Mouse (Mus musculus): Measurements from ENCODE around the gene Fbxw17. TPM values are rescaled to one million over a fixed set of nuclear protein-coding genes. Genes with fewer than 3 reads are reported as not detected.
"Not testable (repeated sequence)": the region's sequence is repeated elsewhere in the genome, so short reads cannot be mapped to it uniquely, and the experiment has no call there.

The Fbxw17 gene
- polyA plus RNA-seq, 1 experiment from 2014 or later = 26.5 TPM

DNA sequence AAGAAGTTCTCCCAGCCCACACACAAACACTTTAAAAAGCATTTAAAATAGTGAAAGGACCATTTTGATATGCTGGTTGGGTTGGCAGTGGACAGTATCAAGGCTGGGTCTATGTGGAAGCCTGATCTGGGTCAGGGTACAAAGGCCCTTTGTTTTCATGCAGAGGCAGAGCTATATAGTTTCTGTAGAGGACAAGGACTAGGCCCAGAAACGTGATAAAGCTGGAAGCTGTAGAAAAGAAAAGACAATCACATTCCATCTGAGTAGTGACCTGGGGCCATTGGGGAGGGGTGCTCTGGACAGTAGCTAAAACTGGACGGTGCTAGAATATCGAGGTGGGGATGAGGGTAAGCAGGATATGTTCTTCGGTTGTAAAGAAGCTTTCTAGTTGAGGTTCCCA lies 27.6 kb downstream of the Fbxw17 start:
- Histone ChIP-seq H3K27me3 (ENCODE audit: control insufficient read depth, insufficient read depth, low read length) (no peaks in the 10 kb centered on the region), H3K36me3 (ENCODE audit: control insufficient read depth, insufficient read depth, low read length) (no peaks in the 10 kb centered on the region), H3K4me3 (ENCODE audit: low read depth, low read length) (no peak overlapping the region), H3K9ac (ENCODE audit: low read length) (no peak overlapping the region), H3K27ac (replicated peaks; ENCODE audit: low read depth, low read length) (no peak overlapping the region), H3K9me3 (ENCODE audit: control insufficient read depth, low read length) (no peaks in the 10 kb centered on the region), H3K4me2 (ENCODE audit: low read depth, severe bottlenecking) (no peak overlapping the region), H3K4me1 (ENCODE audit: control insufficient read depth, insufficient read depth, low read length) (no peaks in the 10 kb centered on the region)
- WGBS = 83% methylated on average over 4 of the region's 4 CpGs
- DNase-seq (ENCODE audit: low spot score) = no peak
- no peak for ATAC-seq (ENCODE audit: insufficient number of reproducible peaks, low FRiP score, low TSS enrichment, low read depth)

DNA sequence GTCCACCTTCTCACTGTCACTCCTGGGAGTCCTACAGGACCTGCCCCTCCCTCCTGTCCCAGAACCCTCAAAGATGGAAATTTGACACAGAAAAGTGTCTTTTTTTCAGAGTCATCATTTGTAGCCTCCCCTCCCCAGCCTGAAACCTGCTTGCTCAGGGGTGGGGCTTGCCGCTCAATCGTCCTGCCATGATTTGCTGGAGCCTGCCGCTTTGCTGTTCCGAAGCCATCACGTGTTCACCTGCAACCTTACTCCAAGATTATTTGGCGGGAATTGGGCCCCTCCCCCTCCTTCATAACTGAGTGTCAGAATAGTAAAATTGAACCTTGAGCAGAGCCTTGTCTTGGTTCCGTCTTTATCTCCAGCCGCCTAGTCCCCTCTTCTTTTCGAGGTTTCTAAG lies 34.6 kb downstream of the Fbxw17 start:
- WGBS = 75% methylated on average over 9 of the region's 9 CpGs
- not testable (repeated sequence) for H3K9ac ChIP-seq (ENCODE audit: low read length); H3K27ac ChIP-seq (replicated peaks; ENCODE audit: low read depth, low read length); H3K36me3 ChIP-seq (ENCODE audit: control insufficient read depth, insufficient read depth, low read length); DNase-seq (ENCODE audit: low spot score); H3K27me3 ChIP-seq (ENCODE audit: control insufficient read depth, insufficient read depth, low read length); H3K4me1 ChIP-seq (ENCODE audit: control insufficient read depth, insufficient read depth, low read length); ATAC-seq (ENCODE audit: insufficient number of reproducible peaks, low FRiP score, low TSS enrichment, low read depth); H3K4me3 ChIP-seq (ENCODE audit: low read depth, low read length); H3K9me3 ChIP-seq (ENCODE audit: control insufficient read depth, low read length); H3K4me2 ChIP-seq (ENCODE audit: low read depth, severe bottlenecking)

DNA sequence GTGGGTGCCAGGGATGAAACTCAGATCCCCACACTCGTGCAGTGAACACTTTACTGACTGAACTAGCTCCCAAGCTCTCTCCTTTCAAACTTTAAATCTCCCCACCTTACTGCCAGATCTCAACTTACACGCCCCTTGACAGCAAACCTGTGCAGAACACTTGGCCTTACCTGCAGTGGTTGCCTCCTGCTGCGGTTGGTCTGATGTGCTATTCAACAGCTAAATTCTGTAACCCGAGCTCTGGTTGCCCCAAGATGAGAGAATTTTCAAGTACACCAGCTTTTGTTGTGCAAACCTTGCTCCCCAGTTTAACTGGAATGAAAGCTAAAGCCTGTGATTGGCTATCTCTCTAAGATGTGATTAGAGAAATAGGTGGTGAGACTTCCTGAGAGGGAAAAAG lies 35.8 kb downstream of the Fbxw17 start:
- WGBS = 22% methylated on average over 4 of the region's 4 CpGs
- DNase-seq (ENCODE audit: low spot score) = no peak
- no peak for ATAC-seq (ENCODE audit: insufficient number of reproducible peaks, low FRiP score, low TSS enrichment, low read depth)

DNA sequence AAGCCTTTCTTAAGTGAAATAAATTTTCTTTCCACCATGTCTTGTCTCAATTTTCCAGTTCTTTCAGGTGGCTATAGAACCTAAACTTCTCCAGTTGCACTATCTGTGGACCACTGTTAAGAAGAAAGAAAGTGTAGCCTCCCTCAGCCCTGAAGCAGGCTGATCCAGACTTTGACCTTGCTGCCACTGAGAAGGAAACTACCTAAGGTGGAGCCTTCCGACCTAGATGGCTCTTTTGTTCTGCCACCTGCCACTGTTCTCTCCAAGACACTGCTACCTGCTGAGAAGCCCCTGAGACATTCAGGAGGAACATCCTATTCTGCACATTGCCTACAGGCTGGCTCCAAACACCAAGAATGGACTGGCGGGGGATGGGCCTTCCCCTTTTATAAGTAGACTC lies 42.8 kb downstream of the Fbxw17 start:
- H3K9ac ChIP-seq (ENCODE audit: low read length); ATAC-seq (ENCODE audit: insufficient number of reproducible peaks, low FRiP score, low TSS enrichment, low read depth); H3K4me1 ChIP-seq (ENCODE audit: control insufficient read depth, insufficient read depth, low read length); H3K9me3 ChIP-seq (ENCODE audit: control insufficient read depth, low read length); H3K27me3 ChIP-seq (ENCODE audit: control insufficient read depth, insufficient read depth, low read length); H3K27ac ChIP-seq (replicated peaks; ENCODE audit: low read depth, low read length); H3K36me3 ChIP-seq (ENCODE audit: control insufficient read depth, insufficient read depth, low read length); H3K4me3 ChIP-seq (ENCODE audit: low read depth, low read length); H3K4me2 ChIP-seq (ENCODE audit: low read depth, severe bottlenecking); DNase-seq (ENCODE audit: low spot score): not testable (repeated sequence)
- 76% methylated on average over 2 of the region's 2 CpGs for WGBS

More for the DNA sequence above, 35.8 kb downstream of the Fbxw17 start:
- no peak overlapping the region for H3K9ac ChIP-seq (ENCODE audit: low read length)
- H3K4me2 ChIP-seq (ENCODE audit: low read depth, severe bottlenecking) = no peak overlapping the region
- no peak overlapping the region for H3K4me3 ChIP-seq (ENCODE audit: low read depth, low read length)
- H3K9me3 ChIP-seq (ENCODE audit: control insufficient read depth, low read length) = no peaks in the 10 kb centered on the region
- no peak overlapping the region for H3K27ac ChIP-seq (replicated peaks; ENCODE audit: low read depth, low read length)
- no peaks in the 10 kb centered on the region for H3K36me3 ChIP-seq (ENCODE audit: control insufficient read depth, insufficient read depth, low read length)
- no peaks in the 10 kb centered on the region for H3K27me3 ChIP-seq (ENCODE audit: control insufficient read depth, insufficient read depth, low read length)
- no peaks in the 10 kb centered on the region for H3K4me1 ChIP-seq (ENCODE audit: control insufficient read depth, insufficient read depth, low read length)

DNA sequence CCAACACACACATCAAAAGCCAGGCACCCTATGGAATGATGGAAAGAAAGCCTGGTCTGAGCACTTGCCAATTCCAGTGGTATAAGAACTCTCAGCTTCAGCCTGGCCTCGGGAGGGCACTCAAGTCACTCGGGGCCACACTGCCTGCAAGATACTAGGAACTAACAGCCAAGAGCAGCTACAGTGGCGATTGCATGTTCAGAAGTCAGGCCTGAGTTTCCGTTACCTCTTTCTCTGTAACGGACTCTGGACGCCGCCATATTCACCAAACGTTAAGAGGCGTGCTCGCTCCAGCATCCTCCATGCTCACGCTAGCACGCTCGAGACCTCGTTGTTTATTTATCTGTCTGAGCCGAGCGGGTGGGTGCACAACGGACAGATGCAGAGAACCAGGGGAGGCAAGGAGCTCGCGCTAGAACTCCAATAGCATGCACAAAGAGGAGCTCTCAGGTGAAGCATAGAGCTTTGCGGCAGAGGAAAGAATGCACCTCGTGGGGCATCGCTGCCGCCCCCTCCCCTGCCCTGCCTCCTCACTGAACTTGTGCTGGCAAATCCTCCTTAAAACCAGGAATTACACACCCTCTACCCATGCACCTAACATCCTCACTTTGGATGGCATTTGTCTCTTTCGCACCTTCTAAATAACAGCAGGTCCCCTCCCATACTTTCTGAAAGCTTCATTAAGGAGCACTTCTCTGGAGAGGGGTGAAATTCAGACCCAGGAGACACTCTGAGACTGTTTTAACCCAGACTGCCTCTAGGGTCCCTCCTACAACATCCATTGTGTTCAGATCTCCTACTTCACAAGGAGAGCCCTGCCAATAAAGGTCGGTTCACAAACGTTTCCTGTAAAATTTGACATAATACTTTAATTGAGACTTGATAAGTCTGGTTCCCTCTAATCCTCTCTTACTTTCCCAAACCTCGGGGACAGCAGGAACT lies 47.2 kb downstream of the Fbxw17 start:
- peak overlapping the region; percentile 21; the same call in 1 of the 2 replicates for H3K4me2 ChIP-seq (ENCODE audit: low read depth, severe bottlenecking)
- H3K4me1 ChIP-seq (ENCODE audit: control insufficient read depth, insufficient read depth, low read length) = no peaks in the 10 kb centered on the region
- H3K4me3 ChIP-seq (ENCODE audit: low read depth, low read length) = peak overlapping the region; percentile 17
- H3K27ac ChIP-seq (replicated peaks; ENCODE audit: low read depth, low read length) = no peak overlapping the region
- peak; percentile 34 for DNase-seq (ENCODE audit: low spot score)
- H3K27me3 ChIP-seq (ENCODE audit: control insufficient read depth, insufficient read depth, low read length) = no peaks in the 10 kb centered on the region
- 38% methylated on average over 27 of the region's 27 CpGs for WGBS
- ATAC-seq (ENCODE audit: insufficient number of reproducible peaks, low FRiP score, low TSS enrichment, low read depth) = no peak
- no peaks in the 10 kb centered on the region for H3K36me3 ChIP-seq (ENCODE audit: control insufficient read depth, insufficient read depth, low read length)
- H3K9ac ChIP-seq (ENCODE audit: low read length) = no peak overlapping the region; the same call in 1 of the 2 replicates
- no peaks in the 10 kb centered on the region for H3K9me3 ChIP-seq (ENCODE audit: control insufficient read depth, low read length)

DNA sequence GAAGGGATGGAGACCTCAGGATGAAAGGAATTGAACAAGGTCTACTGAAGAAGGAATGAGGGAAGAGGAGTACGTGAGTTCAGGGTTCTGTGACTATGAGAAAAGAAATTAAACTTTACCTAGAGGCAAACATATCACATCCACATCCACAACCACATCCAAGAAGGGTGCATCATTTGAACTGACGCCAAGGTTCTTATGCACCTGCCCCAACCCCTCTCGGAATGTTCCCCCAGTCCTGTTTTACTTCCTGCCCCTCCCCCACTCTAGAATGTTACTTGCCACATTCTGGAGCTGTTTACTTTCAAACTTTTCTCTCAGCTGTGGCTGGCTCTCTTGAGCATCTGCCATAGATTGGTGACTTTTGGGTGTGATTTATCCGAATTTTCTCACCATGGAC lies 49.3 kb downstream of the Fbxw17 start, which contains the start of gene Nutm2:
Gene Nutm2, plus strand, starts transcription at position 301 of the 400 bp plus-strand sequence.
- Histone ChIP-seq H3K4me1 (ENCODE audit: control insufficient read depth, insufficient read depth, low read length) (no peaks in the 10 kb centered on the region), H3K36me3 (ENCODE audit: control insufficient read depth, insufficient read depth, low read length) (no peaks in the 10 kb centered on the region), H3K9ac (ENCODE audit: low read length) (no peak within 1 kb of the TSS), H3K4me3 (ENCODE audit: low read depth, low read length) (no peak within 1 kb of the TSS), H3K4me2 (ENCODE audit: low read depth, severe bottlenecking) (no peak within 1 kb of the TSS), H3K27ac (replicated peaks; ENCODE audit: low read depth, low read length) (no peak within 1 kb of the TSS), H3K9me3 (ENCODE audit: control insufficient read depth, low read length) (no peaks in the 10 kb centered on the region), H3K27me3 (ENCODE audit: control insufficient read depth, insufficient read depth, low read length) (no peaks in the 10 kb centered on the region)
- 86% methylated on average over 4 of the region's 4 CpGs for WGBS
- DNase-seq (ENCODE audit: low spot score) = no peak
- no peak for ATAC-seq (ENCODE audit: insufficient number of reproducible peaks, low FRiP score, low TSS enrichment, low read depth)

Other genes starting within 250 kb of the Fbxw17 start
- gene Gm906, start 167.6 kb upstream of the Fbxw17 start, polyA plus RNA-seq (2014; fragmentation: Nextera tagmentation; extraction: Ambion mirVana) = not detected in 2 replicates
- not detected in 2 replicates for gene Gm47429, start 26.0 kb downstream of the Fbxw17 start, polyA plus RNA-seq (2014; fragmentation: Nextera tagmentation; extraction: Ambion mirVana)
- not detected in 2 replicates for gene Nutm2, start 49.4 kb downstream of the Fbxw17 start, polyA plus RNA-seq (2014; fragmentation: Nextera tagmentation; extraction: Ambion mirVana)
- not detected in 2 replicates for gene Gm904, start 225.4 kb downstream of the Fbxw17 start, polyA plus RNA-seq (2014; fragmentation: Nextera tagmentation; extraction: Ambion mirVana)

Data from limb, embryonic 11.5 days (tissue).